Mouse (Mus musculus) midbrain, postnatal 0 days (tissue): ENCODE measurements at regions not wholly inside any gene's neighbourhood (a gene's known extent, or its start where the extent isn't known, plus 50 kb on each side); places are given as distances from the start of the nearest gene placed in this dataset.

Experiments
- ATAC-seq: fragments of 200-750 bp; cut with Nextera tagmentation; 2 replicates; pipeline ENCODE4 v1.8.0; 2017; ENCODE audit warnings: moderate number of reproducible peaks, mild to moderate bottlenecking, moderate TSS enrichment, moderate library complexity; ENCODE audit not compliant: low FRiP score
- DNase-seq: peaks from one replicate; pipeline ENCODE4 v3.0.0-alpha.2; 2015; ENCODE audit warnings: low spot score
- H3K27ac ChIP-seq: fragments of 300-500 bp; sonication (generic); 2 replicates; pipeline ENCODE4 v1.5.1; 2014; ENCODE audit warnings: low read depth, mild to moderate bottlenecking, low read length, mixed read lengths
- H3K27me3 ChIP-seq: fragments of 300-500 bp; sonication (generic); 2 replicates; pipeline ENCODE4 v1.6.1; 2014; ENCODE audit warnings: low read length, control low read depth, mixed read lengths; ENCODE audit not compliant: insufficient read depth
- H3K36me3 ChIP-seq: fragments of 300-500 bp; sonication (generic); 2 replicates; pipeline ENCODE4 v1.6.1; 2014; ENCODE audit warnings: low read length, control low read depth, mixed read lengths; ENCODE audit not compliant: insufficient read depth
- H3K4me1 ChIP-seq: fragments of 300-500 bp; sonication (generic); 2 replicates; pipeline ENCODE4 v1.6.1; 2014; ENCODE audit warnings: mild to moderate bottlenecking, control low read depth, antibody characterized with exemption, low read length, mixed read lengths; ENCODE audit not compliant: insufficient read depth
- H3K4me2 ChIP-seq: fragments of 300-500 bp; sonication (generic); 2 replicates; pipeline ENCODE4 v1.6.1; 2014; ENCODE audit warnings: low read depth, mild to moderate bottlenecking, low read length, mixed read lengths; ENCODE audit not compliant: poor library complexity, severe bottlenecking
- H3K4me3 ChIP-seq: fragments of 300-500 bp; sonication (generic); 2 replicates; pipeline ENCODE4 v1.5.1; 2014; ENCODE audit warnings: low read depth, mild to moderate bottlenecking, low read length, moderate library complexity
- H3K9ac ChIP-seq: fragments of 300-500 bp; sonication (generic); replicated peaks from 2 replicates; pipeline ENCODE4 v1.6.1; 2014; ENCODE audit warnings: mild to moderate bottlenecking, low read length, moderate library complexity, mixed read lengths; ENCODE audit not compliant: poor library complexity, severe bottlenecking
- H3K9me3 ChIP-seq: fragments of 300-500 bp; sonication (generic); 2 replicates; pipeline ENCODE4 v1.6.1; 2016; ENCODE audit warnings: low read length, control low read depth
- CTCF ChIP-seq: IDR thresholded peaks from 2 replicates; pipeline ENCODE4 v1.5.1; 2016; ENCODE audit warnings: antibody characterized with exemption, mild to moderate bottlenecking
- WGBS: fragments of 180-500 bp; shearing (Covaris S2); extraction: QIAGEN DNeasy Blood & Tissue Kit; methylation state at CpG from one replicate; pipeline ENCODE4 v1.1.7; 2014; 5-methylcytosine and 5-hydroxymethylcytosine counted together

DNA sequence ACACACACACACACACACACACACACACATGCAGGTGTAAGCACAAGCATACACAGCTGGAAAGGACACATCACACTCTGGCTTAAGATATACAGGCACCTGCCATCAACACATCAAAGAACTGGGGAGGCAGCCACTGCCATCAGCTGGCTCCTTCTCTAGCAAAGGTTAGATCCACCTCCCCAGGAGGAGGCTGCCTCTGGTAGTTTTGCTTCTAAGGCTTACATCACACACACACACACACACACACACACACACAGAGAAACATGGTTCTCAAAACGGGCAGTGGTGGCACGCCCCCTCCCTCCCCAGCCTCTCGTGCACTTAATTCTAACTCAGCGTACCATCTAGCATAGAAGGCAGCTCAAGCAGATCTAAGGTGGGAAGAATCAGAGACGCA is 126.9 kb upstream of the Zdhhc25 start:
- ATAC-seq (no peak), DNase-seq (no peak)
- H3K27me3 ChIP-seq = no peaks in the 10 kb centered on the region
- no peak for TF ChIP-seq CTCF
- no peak overlapping the region for H3K4me3 ChIP-seq
- no peak overlapping the region for H3K27ac ChIP-seq
- no peak overlapping the region for H3K9ac ChIP-seq
- no peaks in the 10 kb centered on the region for H3K9me3 ChIP-seq
- H3K36me3 ChIP-seq = no peaks in the 10 kb centered on the region
- H3K4me1 ChIP-seq = no peaks in the 10 kb centered on the region
- 33% methylated on average over 5 of the region's 5 CpGs for WGBS
- no peak overlapping the region for H3K4me2 ChIP-seq

GRCm38 (mm10) chr15:88483471-88483870 is 116.6 kb upstream of the Zdhhc25 start:
- no peak for ATAC-seq
- H3K9ac ChIP-seq = no peak overlapping the region
- 83% methylated on average over 6 of the region's 6 CpGs for WGBS
- H3K27ac ChIP-seq = no peak overlapping the region
- H3K9me3 ChIP-seq = no peaks in the 10 kb centered on the region
- no peaks in the 10 kb centered on the region for H3K36me3 ChIP-seq
- H3K27me3 ChIP-seq = no peaks in the 10 kb centered on the region
- H3K4me3 ChIP-seq = no peak overlapping the region
- DNase-seq = no peak
- no peak for TF ChIP-seq CTCF
- H3K4me1 ChIP-seq = no peaks in the 10 kb centered on the region
- no peak overlapping the region for H3K4me2 ChIP-seq

- 90% methylated on average over 7 of the region's 7 CpGs for WGBS
- ATAC-seq = no peak
- H3K4me2 ChIP-seq = no peak overlapping the region
These were observed 110.4 kb upstream of the Zdhhc25 start for GRCm38 (mm10) chr15:88489715-88490114.

DNA sequence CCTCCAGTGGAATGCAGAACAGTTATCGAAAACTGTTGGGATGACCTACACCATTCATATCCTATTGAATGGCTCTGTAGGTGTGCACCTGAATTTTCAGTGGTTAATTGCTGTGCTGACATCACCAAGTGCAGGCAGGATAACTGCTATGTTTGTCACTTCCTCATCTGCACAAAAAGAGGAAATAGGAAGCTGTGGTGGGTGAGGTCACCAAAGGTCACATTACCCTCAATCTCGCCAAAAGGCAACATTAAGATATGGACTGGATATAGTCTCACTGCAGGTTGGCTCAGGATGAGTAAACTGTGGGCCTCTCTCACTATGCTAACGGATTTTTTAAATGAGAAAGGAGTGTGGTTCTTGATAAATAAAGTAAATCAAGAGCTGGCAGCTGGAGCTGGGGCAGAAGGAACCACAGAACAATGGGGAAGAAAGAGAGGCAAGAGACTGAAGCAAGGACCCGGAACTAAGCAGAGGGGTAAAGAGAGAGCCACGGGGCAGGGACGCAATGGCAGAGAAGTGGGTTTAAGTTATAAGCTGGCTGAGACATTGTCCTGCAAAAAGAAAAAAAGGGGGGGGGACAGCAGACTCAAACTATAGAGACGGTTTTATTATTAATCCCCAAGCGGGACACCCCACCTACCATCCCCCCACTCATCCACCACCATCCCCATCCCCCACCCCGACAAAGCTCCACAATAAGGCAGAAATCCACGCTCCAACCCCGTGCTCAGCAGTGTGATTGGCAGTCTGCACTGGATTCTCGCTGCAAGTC is 109.6 kb upstream of the Zdhhc25 start:
- DNase-seq = no peak
- H3K9ac ChIP-seq = no peak overlapping the region
- 26% methylated on average over 12 of the region's 12 CpGs for WGBS

More at GRCm38 (mm10) chr15:88489715-88490114, 110.4 kb upstream of the Zdhhc25 start:
- DNase-seq = no peak
- Histone ChIP-seq H3K4me1 (no peaks in the 10 kb centered on the region), H3K9ac (no peak overlapping the region), H3K27me3 (no peaks in the 10 kb centered on the region), H3K9me3 (no peaks in the 10 kb centered on the region), H3K27ac (no peak overlapping the region), H3K4me3 (no peak overlapping the region), H3K36me3 (no peaks in the 10 kb centered on the region)
- TF ChIP-seq CTCF = no peak

GRCm38 (mm10) chr15:88491091-88491366 is 109.1 kb upstream of the Zdhhc25 start:
- Histone ChIP-seq H3K4me2 (no peak overlapping the region), H3K36me3 (no peaks in the 10 kb centered on the region), H3K9ac (no peak overlapping the region), H3K9me3 (no peaks in the 10 kb centered on the region), H3K4me1 (no peaks in the 10 kb centered on the region), H3K27me3 (no peaks in the 10 kb centered on the region), H3K4me3 (no peak overlapping the region), H3K27ac (no peak overlapping the region)
- ATAC-seq = no peak
- 0 out of 2 replicates have a peak, but pooled peaks have one; percentile 11 for TF ChIP-seq CTCF
- WGBS = 48% methylated on average over 5 of the region's 5 CpGs
- no peak for DNase-seq

More for the DNA sequence above, 109.6 kb upstream of the Zdhhc25 start:
- Histone ChIP-seq H3K4me2 (no peak overlapping the region), H3K27ac (no peak overlapping the region), H3K4me3 (no peak overlapping the region), H3K4me1 (no peaks in the 10 kb centered on the region), H3K36me3 (no peaks in the 10 kb centered on the region), H3K9me3 (no peaks in the 10 kb centered on the region), H3K27me3 (no peaks in the 10 kb centered on the region)
- TF ChIP-seq CTCF = no peak
- no peak for ATAC-seq

- 85% methylated on average over 7 of the region's 7 CpGs for WGBS
- H3K9me3 ChIP-seq = no peaks in the 10 kb centered on the region
- DNase-seq = no peak
These were observed 102.1 kb upstream of the Zdhhc25 start for GRCm38 (mm10) chr15:88497957-88498356.

More at GRCm38 (mm10) chr15:88497957-88498356, 102.1 kb upstream of the Zdhhc25 start:
- Histone ChIP-seq H3K36me3 (no peaks in the 10 kb centered on the region), H3K4me1 (no peaks in the 10 kb centered on the region), H3K4me3 (no peak overlapping the region), H3K27ac (no peak overlapping the region), H3K27me3 (no peaks in the 10 kb centered on the region), H3K4me2 (no peak overlapping the region), H3K9ac (no peak overlapping the region)
- no peak for TF ChIP-seq CTCF
- ATAC-seq = no peak
